Mouse (Mus musculus): ENCODE data around the gene Gm4869. TPM values are rescaled to one million over a fixed set of nuclear protein-coding genes. Genes with fewer than 3 reads are reported as not detected.
"Not testable (repeated sequence)": the region's sequence is repeated elsewhere in the genome, so short reads cannot be mapped to it uniquely, and the experiment has no call there.

The Gm4869 gene
- polyA plus RNA-seq (2012; rRNA removed): not detected in 2 replicates

GRCm38 (mm10) chr5:140445345-140445744 lies at the start of gene Gm4869:
Gene Gm4869, plus strand, starts transcription at chr5:140445645.
- no peak for DNase-seq (ENCODE audit: low read depth)

DNA sequence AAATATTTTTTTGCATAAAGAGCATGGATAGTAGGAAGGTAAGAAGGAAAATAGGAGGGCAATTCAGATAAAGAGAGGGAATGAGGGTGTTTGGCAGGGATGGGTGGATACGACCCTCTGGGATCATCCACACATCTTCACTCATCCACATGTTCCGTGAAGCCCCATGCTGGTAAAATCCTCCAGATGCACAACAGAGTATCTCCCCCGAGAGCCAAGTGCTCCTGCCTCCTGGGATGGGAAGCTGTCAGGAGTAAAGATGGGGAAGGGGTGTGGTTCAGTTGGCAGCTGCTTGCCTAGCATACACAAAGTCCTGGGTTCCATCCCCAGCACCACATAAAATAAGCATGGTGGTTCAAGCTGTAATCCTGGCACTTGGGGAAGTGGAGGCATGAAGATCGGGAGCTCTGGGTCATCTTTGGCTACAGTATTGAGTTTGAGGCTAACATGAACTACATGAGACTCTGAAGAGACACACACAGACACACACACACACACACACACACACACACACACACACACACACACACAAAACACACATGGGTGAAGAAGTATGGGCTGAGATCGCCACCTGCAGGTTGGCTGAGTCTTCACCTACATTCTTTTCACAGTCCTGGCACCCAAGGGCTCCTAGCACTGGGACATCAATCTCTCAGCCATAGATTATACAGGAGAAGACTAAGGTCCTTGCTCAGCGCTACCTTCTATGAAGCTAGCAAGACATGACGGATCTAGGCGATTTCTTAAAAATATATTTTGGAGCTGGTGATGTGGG lies 49.1 kb upstream of the Gm4869 start:
- no peak for DNase-seq (ENCODE audit: low read depth)

DNA sequence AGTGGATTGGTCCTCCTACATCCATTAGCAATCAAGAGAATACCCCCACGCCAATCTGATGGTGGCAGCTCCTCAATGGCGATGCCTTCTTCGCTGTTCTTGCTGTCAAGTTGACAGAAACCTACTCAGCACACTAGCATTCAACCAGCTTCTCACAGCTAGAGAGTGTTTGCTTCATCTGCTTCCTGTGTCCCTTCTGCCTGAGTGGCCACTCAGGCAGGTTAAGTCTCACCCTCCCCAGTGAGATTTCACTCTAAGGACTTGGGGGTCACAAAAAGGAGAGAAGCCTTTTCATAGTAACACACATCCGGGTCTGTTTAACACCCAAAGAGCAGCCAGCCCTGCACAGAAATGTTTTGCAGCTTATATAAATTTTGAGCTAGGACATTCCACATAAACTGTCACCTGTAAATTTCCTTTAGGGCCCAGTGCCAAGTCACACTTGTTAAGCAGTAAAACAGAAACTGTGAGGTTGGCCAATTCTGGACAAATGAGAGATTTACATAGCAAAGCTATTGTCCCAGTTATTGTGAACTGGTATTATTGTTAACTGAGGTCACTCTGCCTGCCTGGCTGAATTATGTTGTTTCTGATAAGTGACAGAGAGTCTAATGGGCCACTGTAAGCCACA lies 42.7 kb upstream of the Gm4869 start:
- no peak for DNase-seq (ENCODE audit: low read depth)

DNA sequence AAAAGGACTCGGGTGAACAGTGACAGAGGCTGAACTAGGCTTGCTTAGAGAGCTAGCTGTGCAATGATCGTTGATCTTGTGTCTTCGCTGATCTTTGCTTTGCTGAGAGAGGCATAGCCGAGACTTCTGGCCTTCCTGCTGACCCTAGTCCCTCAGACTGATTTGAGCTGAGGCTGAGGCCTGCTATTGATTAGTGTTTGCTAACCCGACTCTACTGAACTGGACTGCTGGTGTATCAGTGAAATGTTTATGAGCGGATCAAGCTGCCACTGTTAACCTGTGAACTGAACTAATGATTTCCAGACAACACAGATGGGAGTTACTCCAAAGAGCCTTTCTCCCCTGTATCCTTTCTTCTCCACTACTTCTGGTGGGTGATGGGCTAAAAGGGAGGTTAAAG lies 40.3 kb upstream of the Gm4869 start:
- no peak for DNase-seq (ENCODE audit: low read depth)

- no peak for DNase-seq (ENCODE audit: low read depth)
These were observed 38.8 kb upstream of the Gm4869 start for GRCm38 (mm10) chr5:140406666-140407065.

DNA sequence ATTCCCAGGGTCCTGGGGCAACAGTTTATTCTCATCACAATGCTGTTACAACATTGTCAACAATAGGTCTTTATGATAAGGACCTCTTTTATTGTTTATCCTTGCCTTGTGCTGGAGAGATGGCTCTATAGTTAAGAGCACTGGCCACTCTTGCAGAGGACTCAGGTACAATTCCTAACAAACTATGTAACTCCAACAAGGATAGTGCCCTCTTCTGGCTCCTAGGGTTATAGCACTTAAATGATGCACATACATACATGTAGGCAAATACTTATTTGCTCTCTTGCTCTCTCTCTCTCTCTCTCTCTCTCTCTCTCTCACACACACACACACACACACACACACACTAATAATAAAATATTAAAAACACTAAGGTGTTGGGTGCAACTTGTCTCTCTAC lies 36.6 kb upstream of the Gm4869 start:
- no peak for DNase-seq (ENCODE audit: low read depth)

DNA sequence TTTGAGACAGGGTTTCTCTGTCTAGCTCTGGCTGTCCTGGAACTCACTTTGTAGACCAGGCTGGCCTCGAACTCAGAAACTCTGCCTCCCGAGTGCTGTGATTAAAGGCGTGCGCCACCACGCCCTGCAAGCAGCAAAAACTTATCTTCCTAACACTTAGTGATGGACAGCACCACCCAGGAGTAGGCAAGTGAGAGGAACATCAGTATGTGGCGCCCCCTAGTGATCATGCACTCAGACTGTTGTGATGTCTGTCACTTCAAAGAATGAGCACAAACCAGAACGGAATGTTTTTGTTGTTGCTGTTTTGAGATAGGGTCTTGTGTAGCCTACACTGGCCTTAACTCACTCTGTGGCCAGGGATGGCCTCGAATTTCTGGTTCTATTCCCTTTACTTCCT lies 34.1 kb upstream of the Gm4869 start:
- no peak for DNase-seq (ENCODE audit: low read depth)

DNA sequence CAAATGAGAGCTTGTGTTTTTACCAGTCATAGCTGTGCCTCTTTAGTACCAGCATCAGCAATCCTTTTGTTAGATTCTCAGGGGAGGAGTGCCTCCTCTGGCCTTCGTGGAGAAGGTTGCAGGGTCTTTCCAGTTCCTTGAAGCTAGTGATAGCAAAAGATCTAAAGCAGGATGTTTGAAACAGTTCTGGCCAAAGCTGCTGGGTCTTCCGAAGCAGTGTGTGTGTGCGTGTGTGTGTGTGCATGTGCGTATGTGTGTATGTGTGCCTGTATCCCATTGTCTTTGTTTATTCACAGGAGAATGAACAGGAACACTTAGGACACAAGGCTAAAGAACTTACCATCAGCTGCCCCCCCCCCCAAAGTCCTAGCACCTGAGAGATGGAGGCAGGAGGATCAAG lies 30.8 kb upstream of the Gm4869 start:
- no peak for DNase-seq (ENCODE audit: low read depth)

- DNase-seq (ENCODE audit: low read depth): no peak
These were observed 27.3 kb upstream of the Gm4869 start for GRCm38 (mm10) chr5:140418106-140418488.

DNA sequence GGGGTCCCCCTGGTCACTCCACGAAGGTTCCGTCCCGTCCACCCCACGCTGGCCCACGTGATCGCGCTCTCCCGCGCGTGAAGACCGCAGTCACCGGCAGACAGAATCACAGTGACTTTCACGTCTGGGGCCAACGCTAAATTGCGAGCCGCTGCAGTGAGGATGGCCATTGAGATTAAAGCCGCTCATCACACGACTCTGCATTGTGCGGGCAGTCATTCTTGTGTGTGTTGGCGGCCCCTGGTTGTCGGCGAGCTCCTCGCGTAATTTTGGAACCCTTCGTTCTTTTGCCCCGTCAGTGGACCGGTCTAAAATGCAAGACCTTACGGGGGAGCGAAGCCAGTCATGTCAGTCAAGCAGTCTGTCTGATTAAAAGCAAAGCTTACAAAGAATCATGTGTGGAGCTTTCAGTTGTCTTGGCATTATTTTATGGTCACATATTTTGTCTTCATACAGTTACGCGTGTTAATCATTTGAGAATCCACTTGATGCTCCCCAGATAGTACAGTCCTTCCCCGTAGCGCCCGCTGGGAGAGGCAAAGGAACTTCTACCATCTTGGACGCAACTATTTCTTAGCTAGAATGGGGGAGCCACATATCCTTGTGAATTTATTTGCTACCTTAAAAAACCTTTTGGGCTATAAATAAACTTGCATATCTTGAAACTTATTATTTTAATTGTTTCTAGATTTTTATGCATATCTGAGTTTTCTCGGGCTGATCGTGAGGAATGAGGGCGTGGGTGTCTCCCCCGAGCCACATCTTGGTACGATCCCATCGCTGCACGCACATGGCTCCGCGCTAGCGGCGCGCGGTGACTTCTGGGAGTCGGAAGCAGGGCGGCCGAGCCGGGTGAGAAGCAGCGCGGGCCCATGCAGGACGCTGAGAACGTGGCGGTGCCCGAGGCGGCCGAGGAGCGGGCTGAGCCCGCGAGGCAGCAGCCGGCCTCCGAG lies 26.7 kb upstream of the Gm4869 start, which contains the start of gene Eif3b:
Gene Eif3b (plus strand): TSS at position 840 of the 953 bp plus-strand sequence.
- DNase-seq (ENCODE audit: low read depth): peak; percentile 79

DNA sequence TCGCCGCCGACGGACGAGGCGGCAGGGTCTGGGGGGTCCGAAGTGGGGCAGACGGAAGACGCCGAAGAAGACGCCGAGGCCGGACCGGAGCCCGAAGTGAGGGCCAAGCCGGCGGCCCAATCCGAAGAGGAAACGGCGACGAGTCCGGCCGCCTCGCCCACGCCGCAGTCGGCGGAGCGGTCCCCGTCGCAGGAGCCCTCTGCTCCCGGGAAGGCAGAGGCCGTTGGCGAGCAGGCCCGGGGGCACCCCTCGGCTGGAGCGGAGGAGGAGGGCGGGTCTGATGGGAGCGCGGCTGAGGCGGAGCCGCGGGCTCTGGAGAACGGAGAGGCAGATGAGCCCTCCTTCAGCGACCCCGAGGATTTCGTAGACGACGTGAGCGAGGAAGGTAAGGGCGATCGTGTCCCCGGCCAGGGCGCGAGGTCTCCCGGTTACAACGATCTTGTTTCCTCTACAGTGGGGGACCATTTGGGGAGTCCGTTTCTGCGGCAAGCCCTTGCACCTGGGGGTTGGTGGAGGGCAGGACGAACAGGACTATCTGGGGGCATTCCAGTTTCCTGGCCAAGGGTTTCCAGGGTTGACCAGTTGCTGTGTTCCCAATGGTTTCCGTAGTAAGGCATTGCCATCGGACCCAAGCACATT lies 25.9 kb upstream of the Gm4869 start:
- DNase-seq (ENCODE audit: low read depth): no peak

- no peak for DNase-seq (ENCODE audit: low read depth)
These were observed 24.8 kb upstream of the Gm4869 start for GRCm38 (mm10) chr5:140420616-140421015.

GRCm38 (mm10) chr5:140425016-140425783 lies 20.2 kb upstream of the Gm4869 start:
- DNase-seq (ENCODE audit: low read depth): no peak

- not testable (repeated sequence) for DNase-seq (ENCODE audit: low read depth)
These were observed 6.3 kb upstream of the Gm4869 start for GRCm38 (mm10) chr5:140439117-140439516.

- no peak for DNase-seq (ENCODE audit: low read depth)
These were observed 4.0 kb upstream of the Gm4869 start for GRCm38 (mm10) chr5:140441406-140441805.

- DNase-seq (ENCODE audit: low read depth): no peak
These were observed 1.4 kb upstream of the Gm4869 start for GRCm38 (mm10) chr5:140444012-140444411.

- no peak for DNase-seq (ENCODE audit: low read depth)
These were observed 609 bp downstream of the Gm4869 start for GRCm38 (mm10) chr5:140446054-140446453.

- DNase-seq (ENCODE audit: low read depth): no peak
These were observed 9.0 kb downstream of the Gm4869 start for GRCm38 (mm10) chr5:140454488-140454887.

- no peak for DNase-seq (ENCODE audit: low read depth)
These were observed 10.0 kb downstream of the Gm4869 start for GRCm38 (mm10) chr5:140455466-140455865.

GRCm38 (mm10) chr5:140461476-140461875 lies 16.0 kb downstream of the Gm4869 start:
- no peak for DNase-seq (ENCODE audit: low read depth)

DNA sequence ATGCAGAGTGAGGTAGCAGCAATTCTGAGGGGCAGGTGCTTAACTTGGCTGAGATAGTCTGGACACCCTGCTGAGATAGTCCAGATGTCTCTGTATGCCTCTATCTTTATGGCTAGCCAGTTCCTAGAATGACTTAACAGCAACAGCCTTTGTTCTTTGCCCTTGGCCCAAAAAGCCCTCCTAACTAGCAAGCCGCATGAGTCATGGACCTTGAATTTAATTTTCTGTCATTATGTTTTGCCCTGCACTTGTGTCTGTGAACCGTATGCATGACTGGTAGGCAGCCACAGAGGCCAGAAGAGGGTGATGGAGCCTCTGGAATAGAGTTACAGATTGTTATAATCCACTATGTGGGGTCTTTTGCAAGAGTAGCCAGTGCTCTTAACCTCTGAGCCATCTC lies 17.7 kb downstream of the Gm4869 start:
- not testable (repeated sequence) for DNase-seq (ENCODE audit: low read depth)

Measured in gonadal fat pad, adult 2 months (tissue).